8 mouse cellular contexts compared by ENCODE assay signal in genomic region chr1:168356970-168357441, GRCm38 (mm10).
A peak's percentile ranks its signal among the peaks of the same experiment; 100 is the strongest.
DNase-seq lines count a peak whose midpoint lies in the region; ATAC-seq and TF ChIP-seq lines count a peak whose summit lies in the region.

No protein-coding gene starts in this region.

- peak overlapping the region; percentile 24 for H3K4me2 ChIP-seq in intestine, embryonic 14.5 days (ENCODE audit: low read length)
- peak overlapping the region; percentile 36 for H3K4me2 ChIP-seq in liver, embryonic 13.5 days
- peak overlapping the region; percentile 22 for H3K4me2 ChIP-seq in stomach, embryonic 16.5 days (ENCODE audit: low read depth, low read length)

- H3K27me3 ChIP-seq in intestine, embryonic 14.5 days (replicated peaks; ENCODE audit: control insufficient read depth, insufficient read depth, low read length): no peaks in the 10 kb centered on the region
- no peaks in the 10 kb centered on the region for H3K27me3 ChIP-seq in liver, embryonic 13.5 days
- H3K27me3 ChIP-seq in stomach, embryonic 16.5 days (ENCODE audit: control insufficient read depth, insufficient read depth, low read length): no peaks in the 10 kb centered on the region
- no peaks in the 10 kb centered on the region for H3K27me3 ChIP-seq in thymus, adult 2 months (ENCODE audit: control insufficient read depth, insufficient read depth, low read length)

- H3K27ac ChIP-seq in intestine, embryonic 14.5 days (ENCODE audit: low read depth): no peak overlapping the region; the same call in 1 of the 2 replicates
- H3K27ac ChIP-seq in liver, embryonic 13.5 days: no peak overlapping the region
- peak overlapping the region; percentile 29; the same call in 1 of the 2 replicates for H3K27ac ChIP-seq in stomach, embryonic 16.5 days (ENCODE audit: low read length)
- no peak overlapping the region for H3K27ac ChIP-seq in thymus, adult 2 months (ENCODE audit: control insufficient read depth, insufficient read depth, low read length)

- H3K4me1 ChIP-seq in intestine, embryonic 14.5 days (replicated peaks; ENCODE audit: control insufficient read depth, insufficient read depth, low read length): peaks cover 42% of the 10 kb centered on the region
- peaks cover 15% of the 10 kb centered on the region for H3K4me1 ChIP-seq in liver, embryonic 13.5 days (replicated peaks)
- peaks cover 36% of the 10 kb centered on the region for H3K4me1 ChIP-seq in stomach, embryonic 16.5 days (ENCODE audit: control insufficient read depth, insufficient read depth, low read length)
- no peaks in the 10 kb centered on the region; the same call in 1 of the 2 replicates for H3K4me1 ChIP-seq in thymus, adult 2 months (replicated peaks; ENCODE audit: control insufficient read depth, insufficient read depth, low read length)

- WGBS in intestine, embryonic 14.5 days: 28% methylated on average over 14 of the region's 14 CpGs
- 9% methylated on average over 14 of the region's 14 CpGs for WGBS in liver, embryonic 13.5 days (ENCODE audit: insufficient replicate concordance)
- WGBS in stomach, embryonic 16.5 days: 28% methylated on average over 14 of the region's 14 CpGs
- 73% methylated on average over 14 of the region's 14 CpGs for WGBS in thymus, adult 2 months

- TF ChIP-seq POLR2A in thymus, adult 2 months (IDR thresholded peaks at IDR 0.05; ENCODE audit: control insufficient read depth, extremely low read depth, insufficient read depth, low read length, poor library complexity): no peak

- 0 out of 2 replicates have a peak, but pooled peaks have one; percentile 16 for ATAC-seq in common myeloid progenitor, adult 5-6 weeks (replicated peaks; ENCODE audit: low read depth, poor library complexity, severe bottlenecking)
- peak; percentile 54; the same call in 1 of the 2 replicates for ATAC-seq in intestine, embryonic 14.5 days (replicated peaks; ENCODE audit: low FRiP score, low TSS enrichment, low read depth)
- ATAC-seq in liver, embryonic 13.5 days (ENCODE audit: low read depth): peak; percentile 62
- peak; percentile 29; the same call in 1 of the 2 replicates for ATAC-seq in stomach, embryonic 16.5 days (ENCODE audit: insufficient read depth, low FRiP score)

- peak; percentile 70 for DNase-seq in ES-CJ7 (ENCODE audit: low read depth, low spot score)
- DNase-seq in intestine, embryonic 14.5 days (ENCODE audit: low spot score): peak; percentile 71
- DNase-seq in liver, embryonic 13.5 days: no peak
- no peak for DNase-seq in layer of hippocampus, adult 9-10 months (ENCODE audit: low spot score)
- no peak for DNase-seq in thymus, adult 2 months
- no peak for DNase-seq in heart, postnatal 4 days

- H3K9ac ChIP-seq in intestine, embryonic 14.5 days (ENCODE audit: low read length): no peak overlapping the region
- H3K9ac ChIP-seq in liver, embryonic 13.5 days: no peak overlapping the region
- H3K9ac ChIP-seq in stomach, embryonic 16.5 days (ENCODE audit: low read length): 0 out of 2 replicates have a peak overlapping the region, but pooled peaks have one; percentile 32

- H3K9me3 ChIP-seq in intestine, embryonic 14.5 days (ENCODE audit: control insufficient read depth, low read length): no peaks in the 10 kb centered on the region
- H3K9me3 ChIP-seq in liver, embryonic 13.5 days (replicated peaks): no peaks in the 10 kb centered on the region
- H3K9me3 ChIP-seq in stomach, embryonic 16.5 days (replicated peaks; ENCODE audit: control insufficient read depth, low read length): no peaks in the 10 kb centered on the region

- H3K36me3 ChIP-seq in intestine, embryonic 14.5 days (ENCODE audit: control insufficient read depth, insufficient read depth, low read length): peaks cover 6% of the 10 kb centered on the region; the same call in 1 of the 2 replicates
- H3K36me3 ChIP-seq in liver, embryonic 13.5 days: no peaks in the 10 kb centered on the region
- H3K36me3 ChIP-seq in stomach, embryonic 16.5 days (ENCODE audit: control insufficient read depth, insufficient read depth, low read length): no peaks in the 10 kb centered on the region
- H3K36me3 ChIP-seq in thymus, adult 2 months (ENCODE audit: control insufficient read depth, insufficient read depth, low read length): no peaks in the 10 kb centered on the region

- TF ChIP-seq CTCF in thymus, adult 2 months (IDR thresholded peaks at IDR 0.05; ENCODE audit: borderline replicate concordance, control insufficient read depth, extremely low read depth, insufficient read depth, low read length, poor library complexity): no peak

- no peak overlapping the region for H3K4me3 ChIP-seq in intestine, embryonic 14.5 days (ENCODE audit: low read depth, low read length)
- no peak overlapping the region for H3K4me3 ChIP-seq in liver, embryonic 13.5 days (replicated peaks)
- H3K4me3 ChIP-seq in stomach, embryonic 16.5 days (replicated peaks; ENCODE audit: low read length): peak overlapping the region; percentile 10; the same call in 1 of the 2 replicates
- H3K4me3 ChIP-seq in thymus, adult 2 months (ENCODE audit: control insufficient read depth, insufficient read depth, low read length): no peak overlapping the region

Comparison
In these comparisons a context has a peak if more than half of its experiments do, and no peak if none do; other contexts are left out.
1. DNase-seq: peak in ES-CJ7 (single experiment) and intestine, embryonic 14.5 days (single experiment); none in liver, embryonic 13.5 days (single experiment), layer of hippocampus, adult 9-10 months (single experiment), thymus, adult 2 months (single experiment) and heart, postnatal 4 days (single experiment).
2. Peak in every context shown above with its lines, with median percentiles within 50 percentile points of each other: ATAC-seq and H3K4me2 ChIP-seq.